Mouse (Mus musculus): ENCODE measurements around the gene Nlgn2.

GRCm38 (mm10) chr11:69800138-69800391 is 37.5 kb downstream of the Nlgn2 start:
- TF ChIP-seq CTCF (IDR thresholded peaks at IDR 0.05 in 2 of 3, conservative IDR thresholded peaks at IDR 0.05 in 1 of 3; ENCODE audit: control insufficient read depth in 1 of 3, insufficient read depth in 1 of 3, low read depth in 2 of 3, low read length in 3 of 3, poor library complexity in 1 of 3, severe bottlenecking in 1 of 3), result no peak
- TF ChIP-seq JUND (IDR thresholded peaks at IDR 0.05; ENCODE audit: low read depth, low read length), result no peak; the same call in 1 of the 2 replicates
- 0 out of 2 replicates have a peak, but pooled peaks have one; percentile 25 for TF ChIP-seq BHLHE40 (IDR thresholded peaks at IDR 0.05; ENCODE audit: borderline replicate concordance, low read depth, low read length)
- TF ChIP-seq GABPA (IDR thresholded peaks at IDR 0.05; ENCODE audit: low read depth, low read length), result no peak
- no peak; the same call in 1 of the 2 replicates for TF ChIP-seq MAZ (IDR thresholded peaks at IDR 0.05; ENCODE audit: low read depth, low read length)
- no peak for TF ChIP-seq MAX (IDR thresholded peaks at IDR 0.05; ENCODE audit: low read length)
- peak in 1 of 2 experiments; percentile 28; a peak in 1 of 4 replicates for TF ChIP-seq EP300 (IDR thresholded peaks at IDR 0.05; ENCODE audit: low read depth in 1 of 2, low read length in 2 of 2)
- TF ChIP-seq MXI1 (IDR thresholded peaks at IDR 0.05; ENCODE audit: low read depth, low read length), result peak; percentile 46; the same call in 1 of the 2 replicates
